Mouse (Mus musculus) 416B (cell line): ENCODE measurements at regions not wholly inside any gene's neighbourhood (a gene's known extent, or its start where the extent isn't known, plus 50 kb on each side); places are given as distances from the start of the nearest gene placed in this dataset.

Experiments used
- DNase-seq: peaks from one replicate; pipeline ENCODE4 v3.0.0; 2011; ENCODE audit warnings: low read depth

DNA sequence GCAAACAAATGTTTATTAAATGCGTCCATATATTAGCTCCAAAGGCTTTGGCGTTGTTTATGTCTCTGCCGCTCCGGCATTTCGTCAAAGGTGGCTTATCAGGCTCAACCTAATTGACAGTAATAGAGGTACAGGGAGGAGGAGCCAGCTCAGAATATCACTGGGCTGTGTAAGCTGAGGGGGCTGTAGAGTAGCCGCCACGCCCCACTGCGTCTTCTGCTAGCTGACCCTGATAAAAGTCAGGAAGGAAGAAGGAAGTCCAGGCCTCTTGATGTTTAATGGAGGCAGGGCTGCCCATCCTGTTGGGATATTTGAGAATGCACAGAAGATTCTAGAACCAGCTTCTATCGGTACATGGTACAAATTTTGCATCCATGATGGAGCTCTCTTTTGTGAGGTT lies 175.2 kb upstream of the Zfp507 start:
- no peak for DNase-seq

- no peak for DNase-seq
Measured at GRCm38 (mm10) chr7:35958731-35959130, 155.9 kb upstream of the Zfp507 start.

- DNase-seq: no peak
Measured at GRCm38 (mm10) chr7:35958052-35958451, 155.2 kb upstream of the Zfp507 start.

GRCm38 (mm10) chr7:35948794-35949193 lies 146.0 kb upstream of the Zfp507 start:
- no peak for DNase-seq

- DNase-seq: no peak
Measured at GRCm38 (mm10) chr7:35948389-35948788, 145.6 kb upstream of the Zfp507 start.

DNA sequence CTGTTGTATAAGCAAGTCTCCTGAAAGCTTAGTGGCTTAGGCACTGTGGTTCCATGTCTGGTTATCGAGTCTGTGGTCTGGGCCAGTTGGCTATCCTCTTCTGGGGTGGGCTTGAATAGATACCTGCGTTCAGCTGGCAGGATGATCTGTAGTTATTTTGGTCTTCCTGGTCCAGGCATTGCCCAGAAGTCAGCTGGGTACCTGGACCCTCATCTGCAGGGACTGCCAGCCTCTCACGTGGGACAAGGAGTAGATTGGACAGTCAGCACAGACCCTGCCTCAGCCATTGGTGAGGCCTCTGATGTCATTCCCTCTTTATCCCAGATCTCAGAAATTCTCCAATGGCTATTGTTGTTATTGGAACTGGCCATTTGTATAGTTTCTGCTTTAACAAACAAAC lies 138.3 kb upstream of the Zfp507 start:
- DNase-seq: no peak

- no peak for DNase-seq
Measured at GRCm38 (mm10) chr7:35938123-35938869, 135.5 kb upstream of the Zfp507 start.

DNA sequence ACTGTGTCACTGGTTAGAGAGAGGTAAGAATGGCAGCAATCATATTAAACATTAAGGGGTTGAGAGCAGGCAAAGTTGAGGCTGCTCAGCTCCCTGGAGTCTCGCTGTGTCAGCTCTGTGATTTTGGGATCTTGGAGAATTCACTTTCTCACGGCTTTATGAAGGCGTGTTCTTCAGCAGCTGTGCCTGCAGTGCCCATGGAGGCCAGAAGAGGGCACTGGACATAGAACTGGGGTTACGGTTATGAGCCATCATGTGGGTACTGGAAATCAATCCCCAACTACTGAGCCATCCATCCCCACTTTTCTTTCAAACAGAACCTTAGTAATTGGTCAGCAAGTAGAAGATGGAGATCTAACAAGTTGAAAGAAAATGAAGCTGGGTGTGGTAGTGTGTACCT lies 123.9 kb upstream of the Zfp507 start:
- no peak for DNase-seq

- DNase-seq: no peak
Measured at GRCm38 (mm10) chr7:35922582-35922981, 119.8 kb upstream of the Zfp507 start.

DNA sequence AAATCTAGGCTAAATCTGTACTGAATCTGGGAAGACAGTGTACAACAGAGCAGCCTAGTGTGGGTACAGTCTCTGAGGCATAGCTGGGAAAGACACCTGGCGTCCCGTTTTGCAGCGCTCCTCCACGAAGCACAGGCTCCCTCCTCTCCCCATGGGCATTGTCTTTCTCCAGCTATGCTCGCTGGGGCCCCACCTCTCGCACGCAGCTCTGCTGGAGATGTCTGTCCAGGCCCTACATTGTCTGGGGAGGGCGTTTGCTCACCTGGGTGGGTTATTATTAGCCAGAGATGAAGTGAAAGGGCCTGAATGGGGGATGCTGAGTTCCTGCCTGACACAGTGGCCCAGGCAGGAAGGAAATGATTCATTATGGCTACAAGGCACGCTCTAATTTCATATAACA lies 118.1 kb upstream of the Zfp507 start:
- DNase-seq: no peak

DNA sequence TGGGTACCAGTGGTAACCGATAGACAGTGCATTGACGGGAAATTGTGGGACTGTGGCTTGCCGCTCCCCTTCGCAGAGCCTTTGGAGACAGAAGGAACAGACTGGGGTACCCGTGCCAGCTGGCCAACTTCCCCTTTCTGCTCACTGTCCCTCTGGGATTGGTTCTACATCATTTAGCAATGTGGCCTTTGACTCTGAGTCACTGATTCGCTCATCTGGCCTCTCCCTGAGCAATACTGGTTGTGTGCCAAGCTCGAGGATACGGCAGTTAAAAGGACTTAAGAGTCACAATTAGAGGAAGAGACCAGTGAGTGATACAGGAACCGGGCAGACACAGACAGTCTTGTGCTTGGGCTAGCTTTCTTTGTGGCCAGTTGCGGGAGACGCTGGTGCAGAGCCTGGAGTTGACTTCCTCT lies 117.4 kb upstream of the Zfp507 start:
- peak; percentile 8 for DNase-seq

GRCm38 (mm10) chr7:35910109-35910706 lies 107.4 kb upstream of the Zfp507 start:
- no peak for DNase-seq

DNA sequence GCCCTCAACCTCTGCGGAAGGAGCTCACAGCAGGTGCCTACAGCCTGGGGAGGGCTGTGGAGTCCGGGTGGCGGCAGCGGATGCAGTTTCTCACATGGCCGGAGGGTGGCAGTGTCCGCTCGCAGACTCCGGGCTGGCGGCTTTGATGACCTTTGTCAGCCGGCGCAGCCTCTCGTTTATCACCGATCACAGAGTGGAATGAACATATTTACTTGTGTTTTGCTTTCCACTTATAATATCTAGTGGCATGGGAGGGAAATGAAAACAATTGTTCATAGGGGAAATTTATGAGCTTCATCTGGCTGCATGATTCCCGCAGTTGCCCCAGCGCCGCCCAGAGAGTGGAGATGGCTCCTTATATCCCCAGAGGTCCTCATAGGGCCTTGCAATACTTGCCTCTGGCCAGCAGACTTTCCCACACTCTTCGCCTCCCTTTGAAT lies 99.2 kb upstream of the Zfp507 start:
- DNase-seq: no peak

DNA sequence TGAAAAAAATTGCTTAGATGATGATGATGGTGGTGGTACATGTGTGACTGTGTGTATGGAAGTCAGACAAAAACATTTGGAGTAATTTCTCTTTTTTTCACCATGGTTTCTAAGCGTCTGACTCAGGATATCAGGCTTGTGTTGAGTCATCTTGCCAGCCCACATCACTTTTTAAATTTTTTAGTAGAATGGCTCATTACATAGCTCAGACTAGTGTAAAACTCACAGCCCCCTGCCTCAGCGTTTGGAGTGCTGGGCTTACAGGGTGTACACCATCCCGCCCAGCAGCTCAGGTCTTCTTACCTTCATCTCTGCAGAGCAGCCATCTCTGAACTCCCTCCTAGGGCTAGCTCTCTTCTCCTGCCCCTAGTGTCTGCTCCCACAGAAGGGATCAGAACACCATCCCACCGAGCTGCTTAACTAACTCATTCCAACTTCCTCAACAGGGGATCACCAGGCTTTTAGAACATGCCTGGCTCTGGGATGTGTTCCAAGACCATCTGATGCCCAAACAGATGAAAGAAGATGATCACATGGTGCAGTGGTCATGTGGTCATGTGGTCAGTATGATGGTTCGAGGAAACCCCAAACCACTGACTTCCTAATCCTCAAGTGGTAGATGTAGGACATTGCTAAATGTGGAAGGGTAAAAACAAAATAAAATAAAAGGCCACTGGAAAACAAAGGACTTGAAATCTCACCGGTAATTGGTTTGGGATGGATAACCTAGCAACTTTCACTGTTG lies 96.1 kb upstream of the Zfp507 start:
- DNase-seq: peak; percentile 34

DNA sequence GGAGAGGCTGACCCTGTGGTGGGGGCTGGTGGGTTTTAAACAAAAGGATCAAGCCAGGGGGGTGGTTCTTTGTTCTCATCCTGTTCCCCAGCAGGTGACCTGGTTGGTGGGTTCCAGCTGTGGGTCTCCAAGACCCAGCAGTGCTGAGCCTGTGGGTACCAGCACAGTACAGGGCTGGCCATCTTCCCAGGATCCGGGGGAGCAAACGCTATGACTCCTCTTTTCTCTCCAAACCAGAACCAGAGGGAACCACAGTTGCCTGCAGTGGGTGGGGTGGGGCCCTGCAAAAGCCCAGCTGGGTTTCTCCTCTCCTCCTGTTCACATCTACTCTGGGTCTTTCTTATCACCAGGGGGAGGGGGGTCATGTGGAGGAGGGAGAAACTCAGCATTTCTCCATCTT lies 90.5 kb upstream of the Zfp507 start:
- DNase-seq: no peak

- no peak for DNase-seq
Measured at GRCm38 (mm10) chr7:35886051-35886450, 83.2 kb upstream of the Zfp507 start.

DNA sequence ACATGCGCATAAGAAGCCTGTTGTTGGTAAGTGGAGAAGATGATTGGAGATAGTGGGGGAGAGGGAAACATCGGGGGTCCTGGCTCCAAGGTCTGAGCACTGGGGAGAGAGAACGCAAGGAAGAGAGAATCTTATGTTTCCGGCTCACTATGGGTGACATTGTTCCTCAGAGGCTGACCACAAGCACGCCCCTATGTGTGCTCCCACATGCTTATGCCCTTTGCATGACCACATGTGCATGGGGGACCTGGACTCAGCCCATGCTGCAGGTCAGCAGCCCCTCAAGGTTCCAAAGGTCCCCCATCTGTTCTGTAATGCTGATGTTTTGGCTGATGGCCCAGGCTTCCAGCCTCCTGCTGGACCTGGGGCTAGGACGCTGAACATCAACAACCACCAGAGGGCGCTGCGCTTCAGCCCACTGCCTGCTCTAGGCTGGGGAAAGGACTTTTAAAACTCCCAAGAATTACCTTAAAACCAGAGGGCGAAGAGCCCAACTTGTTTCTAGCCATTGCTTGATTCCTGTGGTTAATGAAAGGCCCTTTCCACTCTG lies 77.0 kb upstream of the Zfp507 start:
- DNase-seq: peak; percentile 47

DNA sequence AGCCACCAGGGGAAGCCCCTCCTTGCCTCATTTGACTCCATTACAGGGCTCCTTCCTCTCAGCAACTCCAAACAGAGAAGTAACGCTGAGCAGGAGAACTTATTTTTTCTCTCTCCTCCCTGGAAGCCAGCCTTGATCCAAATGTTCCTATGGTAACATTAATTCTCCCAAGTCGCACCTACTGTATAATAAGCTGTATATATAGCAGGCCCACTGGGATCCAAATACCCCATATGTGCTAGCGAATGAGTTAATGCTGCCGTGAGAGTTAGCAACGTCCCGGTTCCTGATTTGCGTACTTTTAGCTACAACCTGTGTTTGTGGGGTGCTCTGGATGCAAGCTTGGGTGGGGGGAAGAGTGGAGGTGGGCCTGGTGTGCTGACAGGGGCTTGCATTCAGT lies 75.4 kb upstream of the Zfp507 start:
- DNase-seq: no peak

GRCm38 (mm10) chr7:35861049-35861448 lies 58.2 kb upstream of the Zfp507 start:
- DNase-seq: peak; percentile 6

DNA sequence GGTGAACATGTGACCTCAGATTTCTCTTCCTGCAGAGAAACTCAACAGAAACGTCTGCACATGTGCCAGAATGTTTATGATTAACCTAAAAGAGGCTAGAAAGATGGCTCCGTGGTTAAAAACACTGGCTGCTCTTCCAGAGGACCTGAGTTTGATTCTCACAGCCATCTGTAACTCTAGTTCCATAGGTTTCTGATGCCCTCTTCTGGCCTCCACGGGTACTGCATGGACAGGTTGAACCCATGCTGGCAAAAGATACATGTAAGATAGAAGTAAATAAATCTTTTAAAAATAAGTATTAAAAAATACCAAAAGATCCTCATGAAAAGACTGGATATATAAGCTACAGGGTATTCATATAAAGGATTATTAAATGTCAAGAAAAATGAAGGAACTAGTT lies 56.8 kb upstream of the Zfp507 start:
- DNase-seq: peak; percentile 39

DNA sequence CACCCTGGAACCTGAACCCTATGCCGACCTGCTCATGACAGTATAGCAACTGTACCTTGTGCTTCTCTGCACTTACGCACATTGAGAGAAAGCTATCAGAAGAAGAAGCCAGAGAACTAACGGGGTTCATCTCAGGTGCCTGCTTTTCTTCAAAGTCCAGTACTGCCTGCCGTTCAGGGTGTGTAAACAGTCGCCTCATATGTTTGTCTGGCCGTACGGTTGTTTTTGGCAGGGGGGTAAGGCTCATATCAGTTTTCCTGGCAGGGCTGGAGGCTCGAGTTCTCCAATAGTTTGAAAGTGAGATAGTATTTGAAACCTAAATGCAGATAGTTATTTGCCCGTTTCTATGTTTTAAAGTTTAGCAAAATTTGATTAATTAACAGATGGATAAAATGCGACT lies 54.9 kb upstream of the Zfp507 start:
- DNase-seq: no peak
